Mouse (Mus musculus) kidney, adult 11 months (tissue): Measurements from ENCODE around the gene Dlx6.

ENCODE experiments used
- DNase-seq: peaks from one replicate; pipeline ENCODE4 v3.0.0; 2022

Dlx6 gene

DNA sequence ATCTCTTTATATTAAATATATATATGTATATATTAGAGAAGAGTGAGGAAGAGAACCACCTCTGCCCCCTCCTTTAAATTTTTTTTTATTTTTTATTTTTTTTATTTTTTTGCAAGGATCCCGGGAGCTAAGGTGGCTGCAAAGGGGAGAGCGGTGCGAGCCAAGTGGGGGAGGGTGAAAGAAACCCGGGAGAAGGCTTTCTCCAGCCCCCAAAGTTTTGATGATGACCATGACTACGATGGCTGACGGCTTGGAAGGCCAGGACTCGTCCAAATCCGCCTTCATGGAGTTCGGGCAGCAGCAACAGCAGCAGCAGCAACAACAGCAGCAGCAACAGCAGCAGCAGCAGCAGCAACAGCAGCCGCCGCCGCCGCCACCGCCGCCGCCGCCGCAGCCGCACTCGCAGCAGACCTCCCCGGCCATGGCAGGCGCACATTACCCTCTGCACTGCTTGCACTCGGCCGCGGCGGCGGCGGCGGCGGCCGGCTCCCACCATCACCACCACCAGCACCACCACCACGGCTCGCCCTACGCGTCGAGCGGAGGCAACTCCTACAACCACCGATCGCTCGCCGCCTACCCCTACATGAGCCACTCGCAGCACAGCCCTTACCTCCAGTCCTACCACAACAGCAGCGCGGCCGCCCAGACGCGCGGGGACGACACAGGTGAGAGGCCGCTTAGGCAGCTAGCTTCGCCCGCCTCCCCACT is at the start of gene Dlx6:
Dlx6 (plus strand) TSS at position 175 of the 711 bp plus-strand sequence.
- DNase-seq: no peak

DNA sequence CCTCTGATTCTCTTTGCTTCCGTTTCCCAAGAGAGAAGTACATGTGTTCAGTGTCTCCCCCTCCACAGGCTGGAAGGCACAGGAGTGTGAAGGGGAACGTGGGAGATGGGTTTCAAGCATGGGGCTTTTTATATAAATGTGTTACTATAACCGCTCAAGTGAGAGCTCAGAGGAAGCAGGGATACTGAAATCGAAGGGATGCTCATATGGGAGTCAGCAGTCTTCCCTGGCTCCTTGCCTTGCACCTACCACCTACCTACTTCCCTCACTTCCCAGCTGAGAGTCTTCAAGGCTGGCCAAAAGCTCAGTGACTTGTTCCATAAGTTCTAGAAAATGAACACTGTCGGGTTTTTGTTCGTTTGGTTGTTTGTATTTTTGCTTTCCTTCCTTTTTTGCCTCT is 46.3 kb upstream of the Dlx6 start:
- DNase-seq: no peak

DNA sequence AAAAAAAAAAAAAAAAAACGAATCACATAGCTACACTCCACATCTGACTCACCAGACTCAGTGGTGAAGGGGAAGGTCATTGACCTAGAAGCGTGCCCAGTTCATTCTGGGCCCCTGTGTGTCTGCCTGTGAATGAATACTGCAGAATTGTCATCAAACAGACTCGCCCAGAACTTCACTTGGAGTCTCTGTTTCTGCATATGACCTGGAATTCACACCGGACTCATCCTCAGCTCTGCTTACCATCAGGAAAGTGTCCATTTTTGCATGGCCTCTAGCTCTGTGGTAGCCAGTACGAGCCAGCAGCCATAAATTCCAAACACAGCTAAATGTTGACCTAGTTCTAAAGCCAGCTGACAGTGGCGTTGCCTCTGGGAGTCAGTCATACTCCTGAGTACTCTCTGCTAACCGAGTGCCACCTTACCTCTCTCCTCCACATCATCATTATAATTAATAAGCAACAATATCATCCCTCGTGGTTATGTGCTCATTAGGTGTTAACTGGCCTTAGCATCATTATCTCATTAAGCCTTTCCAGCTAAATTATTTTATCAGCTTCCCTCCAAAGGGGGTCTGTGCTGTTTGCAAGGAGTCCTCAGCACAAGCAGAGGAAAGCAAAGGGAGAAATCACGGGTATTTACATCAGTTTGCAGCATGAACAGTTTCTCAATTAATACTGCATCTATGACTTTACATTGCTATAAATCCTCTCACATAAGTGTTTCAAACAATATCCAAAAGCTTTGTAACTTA is 44.9 kb upstream of the Dlx6 start:
- no peak for DNase-seq

DNA sequence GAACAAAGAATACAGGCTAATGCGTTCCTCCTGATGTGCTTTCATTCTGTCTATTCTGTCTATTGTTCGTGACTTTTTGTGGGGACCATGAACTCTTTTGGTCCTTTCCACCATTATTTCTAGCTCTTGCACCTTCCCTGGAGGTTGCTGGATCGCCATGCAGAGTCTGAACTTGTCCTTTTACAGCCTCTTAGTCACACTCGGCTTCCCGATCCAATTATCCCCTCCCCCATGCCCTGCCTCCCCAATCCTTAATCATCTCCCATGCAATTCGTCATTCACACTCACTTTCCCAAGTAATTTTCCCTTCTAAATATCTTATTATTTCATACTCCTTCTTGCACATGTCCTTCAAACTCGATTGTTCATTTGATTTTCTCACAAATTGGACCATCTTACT is 44.0 kb upstream of the Dlx6 start:
- no peak for DNase-seq

DNA sequence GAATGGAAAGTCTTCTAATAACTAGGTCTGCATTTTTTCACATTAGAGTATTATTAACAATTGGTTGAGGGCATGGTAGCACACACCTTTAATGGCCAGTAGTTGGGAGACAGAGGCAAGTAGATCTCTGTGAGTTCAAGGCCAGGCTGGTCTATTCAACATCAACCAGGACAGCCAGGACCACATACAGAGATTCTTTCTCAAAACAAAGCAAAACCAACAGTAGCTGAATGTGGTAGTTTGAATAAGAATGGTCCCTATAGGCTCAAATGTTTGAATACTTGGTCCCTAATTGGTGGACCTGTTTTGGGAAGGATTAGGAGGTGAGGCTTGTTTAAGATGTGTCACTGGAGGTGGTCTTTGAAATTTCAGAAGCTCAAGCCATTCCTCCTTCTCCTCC is 37.8 kb upstream of the Dlx6 start:
- no peak for DNase-seq

DNA sequence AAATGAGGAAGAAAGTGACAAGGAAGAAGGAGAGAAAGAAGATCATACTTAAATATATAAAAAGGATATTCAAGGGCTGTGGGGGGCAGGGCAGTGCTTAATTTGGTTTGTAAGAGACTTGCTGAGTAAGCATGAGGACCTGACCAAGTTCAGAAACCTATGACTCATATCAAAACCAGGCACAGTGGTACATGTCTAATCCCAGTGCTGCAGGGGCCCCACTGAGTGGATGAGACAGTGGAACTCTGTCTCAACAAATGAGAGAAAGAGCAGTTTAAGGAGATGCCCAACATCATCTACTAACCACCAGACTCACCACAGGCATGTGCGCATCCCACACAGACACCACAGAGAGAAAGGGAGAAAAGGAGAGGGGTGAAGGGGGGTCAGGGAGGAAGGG is 36.3 kb upstream of the Dlx6 start:
- no peak for DNase-seq

DNA sequence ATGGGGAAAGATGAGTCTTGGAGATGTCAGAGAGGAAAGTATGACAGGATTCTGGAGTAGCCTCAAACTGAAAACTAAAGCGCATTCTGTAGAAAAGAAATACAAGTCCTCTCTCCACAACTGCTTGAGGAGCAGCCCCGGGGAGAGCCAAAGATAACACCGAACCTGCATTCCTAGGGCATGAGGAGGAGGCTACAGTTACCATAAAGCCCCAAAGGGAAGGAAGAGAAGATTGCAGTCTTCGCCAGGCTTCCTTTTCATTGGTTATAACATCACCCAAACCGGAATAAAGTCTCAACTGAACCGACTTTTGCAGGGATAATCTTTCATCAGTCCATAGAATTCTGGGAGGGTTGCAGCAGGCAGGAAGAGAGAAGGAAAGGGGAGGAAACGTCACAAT is 32.7 kb upstream of the Dlx6 start:
- no peak for DNase-seq

DNA sequence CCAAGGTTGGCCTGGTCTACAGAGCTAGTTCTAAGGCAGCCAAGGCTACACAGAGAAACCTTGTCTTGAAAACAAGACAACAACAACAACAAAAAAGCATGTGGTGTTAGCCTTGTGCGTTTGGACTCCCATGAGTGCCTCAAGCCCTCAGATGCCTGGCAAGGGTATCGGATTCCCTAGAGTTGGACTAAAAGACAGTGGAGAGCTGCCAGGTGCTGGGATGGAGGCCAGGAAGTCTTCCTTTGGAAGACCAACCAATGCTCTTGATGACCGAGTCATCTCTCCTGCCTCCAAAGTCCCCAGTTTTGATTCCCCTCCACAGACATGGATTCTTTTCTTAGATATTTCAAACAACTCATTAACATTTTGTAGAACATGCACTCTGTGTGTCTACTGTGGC is 29.8 kb upstream of the Dlx6 start:
- no peak for DNase-seq

DNA sequence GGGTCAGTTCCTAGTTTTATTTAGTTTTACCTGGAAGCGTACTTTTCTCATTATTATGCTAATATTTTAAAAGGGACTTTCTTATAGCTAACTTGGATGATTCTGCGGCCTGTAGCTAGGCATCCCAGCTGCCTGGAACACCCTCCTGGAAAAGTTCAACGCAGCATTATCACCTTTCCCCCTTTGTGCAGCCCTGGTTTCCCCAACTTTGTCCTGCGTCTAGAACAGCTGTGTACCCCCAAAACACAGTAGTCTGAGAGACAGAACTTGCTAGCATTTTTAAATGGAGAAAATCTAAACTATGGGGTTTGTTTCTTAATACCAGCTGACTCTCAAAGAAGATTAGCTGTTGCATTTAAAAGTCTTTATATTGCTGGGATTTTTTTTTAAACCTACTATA is 14.6 kb upstream of the Dlx6 start:
- no peak for DNase-seq

DNA sequence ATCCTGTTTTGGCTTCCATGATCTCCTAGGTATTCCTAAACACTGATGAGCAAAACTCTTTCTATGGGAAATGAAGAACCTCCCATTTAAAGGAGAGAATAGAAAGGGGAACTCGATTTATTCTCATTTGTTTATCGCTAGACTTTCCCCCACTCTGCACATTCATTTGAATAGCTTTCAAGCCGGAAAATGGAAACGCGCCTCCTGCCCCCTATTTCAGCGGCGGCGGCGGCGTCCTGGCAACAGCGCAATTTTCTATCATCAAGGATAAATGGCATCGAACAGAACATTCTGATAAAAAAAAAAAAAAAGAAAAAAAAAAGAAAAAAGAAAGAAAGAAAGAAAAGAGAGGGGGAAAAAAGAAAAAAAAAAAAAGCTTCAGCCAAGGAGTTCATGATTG is 13.4 kb upstream of the Dlx6 start:
- DNase-seq: no peak

DNA sequence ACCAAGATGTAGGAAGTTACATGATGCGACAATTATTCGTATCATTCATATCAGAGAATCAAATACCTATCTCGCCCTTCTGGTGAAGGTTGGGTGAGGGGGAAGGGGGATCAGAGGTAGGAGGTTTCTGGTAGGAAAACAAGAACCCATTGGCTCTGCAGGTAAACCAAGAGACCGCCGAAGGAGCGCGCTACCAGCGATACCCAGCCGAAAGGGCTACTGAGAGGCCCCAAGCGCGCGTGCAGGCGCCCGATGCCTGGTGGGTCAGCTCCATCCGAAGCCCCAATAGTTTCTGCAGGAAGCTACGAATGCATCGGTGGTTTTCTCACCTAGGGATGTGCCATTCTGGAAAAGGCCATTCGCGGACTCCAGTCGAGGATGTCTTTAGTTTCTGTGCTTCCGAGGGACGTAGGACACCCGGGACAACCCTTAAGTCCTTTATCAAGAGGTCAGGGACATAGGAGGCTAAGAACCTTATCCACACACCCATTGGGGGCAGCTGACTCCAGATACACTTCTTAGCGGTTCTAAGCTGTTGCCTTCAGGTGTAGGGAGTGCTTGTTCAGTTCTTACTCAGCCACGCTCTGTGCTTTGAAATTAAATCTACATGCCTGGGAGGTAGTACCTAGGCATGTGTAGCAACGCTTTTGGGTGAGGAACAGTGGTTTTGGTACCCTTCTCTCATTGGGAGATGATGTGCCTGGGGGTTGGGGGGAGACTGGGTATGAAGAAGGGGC is 12.6 kb upstream of the Dlx6 start:
- DNase-seq: no peak

DNA sequence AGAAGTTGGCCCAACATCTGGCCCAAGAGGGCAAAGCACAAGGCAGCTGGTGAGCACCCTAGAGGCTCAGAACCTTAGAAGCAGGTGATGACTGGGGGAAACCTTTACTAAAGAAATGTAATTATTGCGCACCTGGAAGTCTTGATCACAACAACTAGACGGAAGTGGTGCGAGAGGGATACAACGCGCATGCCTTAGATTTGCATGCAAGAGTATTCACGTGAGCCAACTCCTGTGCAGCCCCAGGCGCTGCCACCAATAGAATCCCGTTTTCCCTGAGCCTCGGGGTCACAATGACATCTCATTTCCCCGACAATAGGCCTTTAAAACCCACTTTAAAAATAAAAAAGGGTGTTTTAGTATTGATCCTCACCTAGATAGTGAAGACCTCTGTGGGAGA is 12.0 kb upstream of the Dlx6 start:
- no peak for DNase-seq

DNA sequence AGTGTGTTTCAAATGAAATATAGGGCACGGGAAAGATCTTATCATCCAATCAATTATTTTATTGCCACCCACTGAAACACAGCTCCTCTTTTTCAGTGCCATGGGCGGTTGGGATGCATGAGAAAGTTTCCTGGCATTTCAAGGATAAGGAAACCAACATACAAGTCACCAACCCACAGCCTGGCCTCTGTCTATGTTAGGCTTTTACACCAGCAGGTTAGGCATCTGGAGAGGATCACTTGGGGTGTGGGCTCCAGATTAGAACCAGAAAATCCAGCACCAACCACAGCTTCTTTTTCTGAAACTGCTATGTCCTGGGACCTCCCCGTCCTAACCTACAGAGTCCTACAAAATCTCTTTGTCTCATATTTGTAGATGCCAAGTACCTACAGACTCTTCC is 10.2 kb upstream of the Dlx6 start:
- DNase-seq: no peak

DNA sequence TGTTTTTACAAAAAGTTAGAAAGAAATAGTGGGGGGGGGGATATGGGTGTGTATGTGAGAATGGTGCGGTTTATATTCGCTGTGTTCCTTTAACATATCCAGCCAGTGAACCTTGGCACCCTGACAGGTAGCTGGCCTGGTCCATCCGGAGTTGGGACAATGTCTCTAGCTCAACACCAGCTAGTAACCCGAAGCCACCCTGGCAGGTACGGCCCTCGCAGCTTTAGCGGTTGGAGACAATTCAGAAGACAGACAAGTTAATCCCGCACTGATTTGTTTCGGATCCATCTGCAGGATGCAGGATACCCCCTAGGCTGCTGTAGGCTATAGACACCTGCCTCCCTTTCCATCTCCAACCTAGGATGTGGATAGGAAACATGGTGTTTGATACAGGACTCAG is 9.0 kb upstream of the Dlx6 start:
- no peak for DNase-seq

DNA sequence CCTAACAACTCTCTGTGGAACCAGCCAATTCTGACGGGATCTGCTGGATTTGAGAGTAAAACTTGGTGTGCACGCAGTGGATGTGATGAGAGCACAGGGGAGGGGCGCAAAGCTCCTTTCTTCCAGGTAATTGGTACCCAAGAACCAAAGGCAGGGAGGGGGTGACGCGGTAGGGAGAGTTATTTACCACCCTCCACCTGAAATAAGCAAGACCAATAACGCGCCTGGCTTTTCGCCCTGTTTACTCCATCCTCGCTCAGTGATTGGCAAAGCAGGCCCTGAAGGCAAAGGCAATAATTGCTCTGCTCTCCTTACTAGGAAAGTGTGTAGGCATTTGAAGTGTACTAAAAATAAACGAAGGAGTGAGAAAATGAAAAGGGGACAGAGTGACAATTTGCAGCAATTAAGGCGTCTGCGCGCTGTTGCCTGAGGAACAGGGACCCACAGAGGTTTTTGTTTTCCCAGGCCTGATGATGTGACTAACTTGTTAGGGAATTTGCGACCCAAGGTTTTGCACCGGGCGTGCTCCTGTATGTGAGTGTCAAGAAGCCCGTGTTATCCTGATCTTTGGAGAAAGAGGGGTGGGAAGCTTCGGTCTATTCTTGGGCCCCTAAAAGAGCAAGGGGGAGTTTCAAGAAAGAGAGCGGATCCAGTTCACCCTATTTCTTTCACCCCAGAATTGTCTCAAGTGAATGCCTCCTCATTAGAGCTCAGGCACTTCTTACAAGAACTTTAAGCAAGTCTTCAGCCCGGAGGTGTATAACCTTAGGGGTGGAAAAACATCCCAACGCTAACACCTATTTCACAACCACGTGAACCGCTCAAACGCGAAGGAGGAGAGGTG is 8.0 kb upstream of the Dlx6 start:
- no peak for DNase-seq

DNA sequence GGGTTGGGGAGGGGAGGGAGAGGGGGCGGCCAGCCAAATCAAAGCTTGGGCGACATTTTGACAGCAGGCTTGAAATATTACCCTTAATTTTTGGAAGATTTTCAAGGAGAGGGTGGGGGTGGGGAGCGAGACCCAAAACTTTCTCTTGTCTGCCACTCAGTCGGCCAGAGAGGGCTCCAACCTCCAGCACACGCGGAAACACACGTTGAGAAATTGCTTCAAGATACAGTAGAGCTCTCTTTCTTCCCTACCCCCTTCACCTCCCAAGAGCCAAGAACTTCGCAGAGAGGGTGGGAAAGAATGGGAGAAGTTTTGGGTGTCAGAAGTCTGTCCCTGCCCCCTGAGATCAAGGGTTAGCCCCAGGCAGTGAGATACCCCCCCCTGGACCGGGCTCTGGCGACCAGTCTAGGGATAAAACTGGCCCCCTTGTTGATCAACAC is 7.4 kb upstream of the Dlx6 start:
- DNase-seq: no peak

DNA sequence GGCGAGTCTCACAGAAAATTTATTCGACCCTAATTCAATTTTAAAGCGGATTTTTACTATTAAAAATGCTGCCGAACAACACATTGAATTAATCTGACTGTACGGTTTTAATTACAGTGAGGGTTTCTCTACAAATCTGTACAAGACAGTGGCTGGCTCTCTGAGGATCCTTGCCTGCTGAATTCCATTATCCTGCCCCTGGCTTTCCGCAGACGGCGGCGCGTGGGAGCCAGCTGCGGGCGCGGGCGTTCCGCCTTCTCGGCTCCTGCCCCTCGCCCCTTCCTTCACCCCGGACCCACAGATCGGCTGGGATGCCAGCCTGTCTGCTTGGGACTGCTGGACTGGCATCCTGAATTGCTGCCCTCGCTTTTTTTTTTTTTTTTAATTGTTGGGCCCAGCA is 6.8 kb upstream of the Dlx6 start:
- DNase-seq: no peak

DNA sequence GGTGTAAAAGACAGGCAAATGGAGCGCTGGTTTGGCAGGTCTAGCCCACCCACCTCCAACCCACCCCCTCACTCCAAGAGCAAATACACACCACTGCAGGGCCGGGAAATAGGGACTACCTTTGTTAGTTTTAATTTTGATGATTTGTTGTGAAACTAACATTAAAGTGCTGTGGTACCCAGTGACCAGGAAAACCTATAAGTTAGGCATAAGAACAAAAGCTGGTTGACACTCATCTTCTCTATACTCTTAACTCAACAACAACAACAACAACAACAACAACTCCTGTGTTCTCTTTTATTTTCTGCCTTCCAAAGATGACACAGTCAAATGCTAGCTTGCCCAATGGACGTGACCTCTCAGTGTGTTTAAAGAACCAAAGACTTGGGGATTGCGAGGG is 6.3 kb upstream of the Dlx6 start:
- DNase-seq: no peak

DNA sequence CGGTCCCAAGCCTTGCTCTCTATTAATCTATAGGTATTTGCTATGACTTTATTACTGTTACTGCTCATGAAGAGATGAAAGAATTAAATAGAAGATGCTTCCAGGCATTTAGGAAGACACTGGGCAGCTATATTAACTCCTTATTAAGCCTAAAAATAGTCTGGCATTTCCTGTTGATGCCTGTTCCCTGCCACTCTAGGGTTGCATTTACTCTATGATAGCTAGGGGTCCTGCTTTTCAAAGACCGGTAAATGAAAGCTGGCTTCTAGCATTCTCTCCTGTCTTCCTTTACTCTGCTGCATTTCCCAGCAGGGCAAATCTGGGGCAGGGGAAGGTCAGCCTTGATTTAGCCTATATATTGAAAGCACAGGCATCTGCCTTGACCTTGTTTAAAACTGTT is 5.4 kb upstream of the Dlx6 start:
- no peak for DNase-seq

DNA sequence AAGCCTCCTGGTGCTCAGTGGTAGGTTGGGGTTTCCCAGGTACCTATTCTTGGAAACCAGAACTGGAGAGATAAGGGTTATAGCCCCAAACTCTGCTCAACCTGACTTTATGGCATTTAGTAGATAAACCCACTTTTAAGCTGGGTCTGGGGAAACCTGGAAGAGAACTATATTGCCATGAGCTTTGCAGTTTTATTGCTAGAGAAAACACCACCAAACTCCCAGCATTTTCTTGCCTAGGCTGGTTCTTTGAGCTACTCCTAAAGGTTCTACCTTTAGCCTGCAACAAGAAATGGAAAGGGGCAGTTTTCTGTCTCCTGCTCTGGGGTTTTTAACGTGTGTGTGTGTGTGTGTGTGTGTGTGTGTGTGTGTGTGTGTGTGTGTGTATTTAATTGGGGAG is 4.6 kb upstream of the Dlx6 start:
- no peak for DNase-seq

DNA sequence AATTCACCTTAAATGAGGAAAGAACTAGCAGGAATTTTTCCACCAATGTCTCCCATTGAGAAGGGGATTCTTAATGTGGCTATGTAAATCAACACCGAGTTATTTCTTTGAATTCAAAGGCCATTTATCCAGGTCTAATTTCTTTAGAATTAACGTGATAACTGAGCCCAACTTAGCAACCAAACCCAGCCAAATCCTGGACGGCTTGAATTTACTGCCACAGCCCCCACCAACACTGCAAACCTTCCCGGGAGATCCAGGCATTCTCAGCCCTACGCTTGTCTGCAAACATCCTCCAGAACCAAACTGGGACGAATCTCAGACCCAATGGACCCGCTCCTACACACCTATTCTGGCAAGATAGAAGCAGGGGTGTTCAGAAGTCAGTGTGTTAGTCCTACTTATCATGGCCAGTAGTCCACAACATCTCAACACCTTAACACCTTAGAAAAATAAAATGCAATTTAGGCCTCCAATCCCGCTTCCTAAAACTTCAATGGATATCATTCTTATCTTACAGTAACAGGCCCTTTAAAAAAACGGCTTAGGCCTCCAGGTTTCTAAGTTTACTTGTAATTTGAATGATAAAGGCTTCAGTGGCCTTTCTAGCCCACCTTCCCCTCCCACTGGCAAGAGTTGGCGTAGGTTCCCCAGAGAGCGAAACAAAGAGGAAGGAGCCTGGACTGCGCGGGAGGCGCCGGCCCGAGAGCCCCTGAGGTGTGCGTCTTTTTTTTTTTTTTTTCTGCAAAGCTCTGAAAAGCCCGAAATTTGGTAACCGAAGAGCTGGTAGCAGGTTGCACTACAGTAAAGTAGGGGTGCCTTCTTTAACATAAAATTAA is 3.8 kb upstream of the Dlx6 start:
- DNase-seq: no peak

DNA sequence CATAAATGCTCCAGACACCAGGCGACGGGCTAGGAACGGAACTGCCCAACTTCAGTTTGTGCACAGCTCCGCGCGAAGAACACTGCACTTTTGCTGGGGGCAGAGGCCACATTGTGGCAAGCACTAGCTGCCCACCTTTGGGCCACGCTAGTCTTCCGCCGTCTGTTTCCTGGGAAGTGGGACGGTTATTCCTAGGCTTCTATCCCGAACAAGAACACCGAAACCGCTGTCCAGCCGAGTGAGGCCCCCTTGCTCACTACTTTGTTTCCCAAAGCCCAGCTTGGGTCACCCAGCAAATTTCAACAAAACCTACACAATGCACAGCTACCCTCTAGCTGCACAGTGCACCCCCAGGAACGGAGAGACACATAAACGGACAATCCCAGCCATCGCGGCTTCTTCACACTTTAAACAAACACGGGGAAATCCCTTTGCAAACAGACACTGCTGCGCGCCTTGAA is 3.2 kb upstream of the Dlx6 start:
- no peak for DNase-seq
